8 mouse cellular contexts compared by ENCODE assay signal in genomic region chr2:90904856-90905224, GRCm38 (mm10). TPM values are rescaled to one million over a fixed set of nuclear protein-coding genes. Genes with fewer than 3 reads are reported as not detected.
DNase-seq lines count a peak whose midpoint lies in the region; ATAC-seq and TF ChIP-seq lines count a peak whose summit lies in the region.

No protein-coding gene starts in this region.

- H3K27ac ChIP-seq in kidney, postnatal 0 days, result peak overlapping the region; percentile 95
- peak overlapping the region; percentile 95 for H3K27ac ChIP-seq in hindbrain, embryonic 15.5 days (replicated peaks)

- H3K4me1 ChIP-seq in kidney, postnatal 0 days (replicated peaks; ENCODE audit: insufficient read depth, low read length), result 0 out of 2 replicates have a peak, but pooled peaks cover 12% of the 10 kb centered on the region
- H3K4me1 ChIP-seq in hindbrain, embryonic 15.5 days (replicated peaks), result peaks cover 37% of the 10 kb centered on the region

- no peak for TF ChIP-seq CTCF in kidney, postnatal 0 days (IDR thresholded peaks at IDR 0.05; ENCODE audit: low read depth)

- H3K27me3 ChIP-seq in kidney, postnatal 0 days (ENCODE audit: insufficient read depth, low read length), result no peaks in the 10 kb centered on the region
- H3K27me3 ChIP-seq in hindbrain, embryonic 15.5 days, result no peaks in the 10 kb centered on the region

- peak; percentile 71 for ATAC-seq in kidney, postnatal 0 days (replicated peaks; ENCODE audit: low FRiP score, low read depth)
- no peak; the same call in 1 of the 2 replicates for ATAC-seq in hindbrain, embryonic 15.5 days (ENCODE audit: low FRiP score, low read depth)
- ATAC-seq in megakaryocyte-erythroid progenitor cell, adult 5-6 weeks (replicated peaks; ENCODE audit: low FRiP score, low TSS enrichment, poor library complexity, severe bottlenecking), result peak; percentile 35

- no peaks in the 10 kb centered on the region for H3K9me3 ChIP-seq in kidney, postnatal 0 days (replicated peaks; ENCODE audit: low read length)
- H3K9me3 ChIP-seq in hindbrain, embryonic 15.5 days, result no peaks in the 10 kb centered on the region

- peak overlapping the region; percentile 89 for H3K9ac ChIP-seq in kidney, postnatal 0 days (ENCODE audit: low read depth, low read length)
- peak overlapping the region; percentile 88 for H3K9ac ChIP-seq in hindbrain, embryonic 15.5 days

- peak; percentile 52 for DNase-seq in kidney, postnatal 0 days (ENCODE audit: low spot score)
- DNase-seq in kidney, postnatal 14 days, result no peak
- DNase-seq in embryo, embryonic 11 days, result peak; percentile 76
- DNase-seq in gastrocnemius, postnatal 14 days, result no peak
- no peak for DNase-seq in right cerebral cortex, postnatal 14 days
- no peak for DNase-seq in urinary bladder, postnatal 14 days (ENCODE audit: low spot score)

- peak overlapping the region; percentile 89 for H3K4me3 ChIP-seq in kidney, postnatal 0 days (replicated peaks; ENCODE audit: low read depth, low read length)
- H3K4me3 ChIP-seq in hindbrain, embryonic 15.5 days, result peak overlapping the region; percentile 80

- H3K36me3 ChIP-seq in kidney, postnatal 0 days (ENCODE audit: insufficient read depth, low read length), result peaks cover 27% of the 10 kb centered on the region
- H3K36me3 ChIP-seq in hindbrain, embryonic 15.5 days, result peaks cover 44% of the 10 kb centered on the region

- under 1% methylated on average over 21 of the region's 21 CpGs for WGBS in kidney, postnatal 0 days
- WGBS in hindbrain, embryonic 15.5 days, result 0% methylated on average over 21 of the region's 21 CpGs

- intact Hi-C loops in gastrocnemius, postnatal 14 days (cut with DNase I; ENCODE audit: low total_unique reads), result loop anchor here (5.0 kb wide), 1 partner anchor 38 kb away; no protein-coding TSS in a partner anchor

- H3K4me2 ChIP-seq in kidney, postnatal 0 days (ENCODE audit: low read length), result peak overlapping the region; percentile 70
- peak overlapping the region; percentile 64 for H3K4me2 ChIP-seq in hindbrain, embryonic 15.5 days

RNA-seq across cellular contexts. Expression of gene Ndufs3, which starts 0.2 kb away (rescaled TPM):
- 322 and 331 TPM in 2 replicates for polyA plus RNA-seq in kidney, postnatal 0 days (2015; fragmentation: Nextera tagmentation; extraction: Ambion mirVana)
- 208 and 220 TPM in 2 replicates for polyA plus RNA-seq in hindbrain, embryonic 15.5 days (2015; fragmentation: Nextera tagmentation; extraction: Ambion mirVana)
- 200 and 247 TPM in 2 replicates for total RNA-seq in megakaryocyte-erythroid progenitor cell, adult 5-6 weeks (2014; fragmentation: Nextera tagmentation)
- 96.1 and 109 TPM in 2 replicates for total RNA-seq in megakaryocyte-erythroid progenitor cell, adult 5-6 weeks (2017)
- total RNA-seq in gastrocnemius, postnatal 14 days (2021), result 100 to 1,000 TPM; 444 to 537 TPM

RNA-seq across cellular contexts. Expression of gene Kbtbd4, which starts 0.3 kb away (rescaled TPM):
- 32.7 and 33.8 TPM in 2 replicates for polyA plus RNA-seq in kidney, postnatal 0 days (2015; fragmentation: Nextera tagmentation; extraction: Ambion mirVana)
- 52.7 and 58.0 TPM in 2 replicates for polyA plus RNA-seq in hindbrain, embryonic 15.5 days (2015; fragmentation: Nextera tagmentation; extraction: Ambion mirVana)
- total RNA-seq in megakaryocyte-erythroid progenitor cell, adult 5-6 weeks (2014; fragmentation: Nextera tagmentation), result 14.3 and 18.7 TPM in 2 replicates
- total RNA-seq in megakaryocyte-erythroid progenitor cell, adult 5-6 weeks (2017), result 28.6 and 32.0 TPM in 2 replicates
- 10 to 100 TPM; 12.9 to 14.5 TPM for total RNA-seq in gastrocnemius, postnatal 14 days (2021)

RNA-seq across cellular contexts. Expression of gene C1qtnf4, which starts 19.2 kb away (rescaled TPM):
- 23.0 and 28.0 TPM in 2 replicates for polyA plus RNA-seq in kidney, postnatal 0 days (2015; fragmentation: Nextera tagmentation; extraction: Ambion mirVana)
- 152 and 182 TPM in 2 replicates for polyA plus RNA-seq in hindbrain, embryonic 15.5 days (2015; fragmentation: Nextera tagmentation; extraction: Ambion mirVana)
- not detected in 2 replicates for total RNA-seq in megakaryocyte-erythroid progenitor cell, adult 5-6 weeks (2014; fragmentation: Nextera tagmentation)
- not detected in 2 replicates for total RNA-seq in megakaryocyte-erythroid progenitor cell, adult 5-6 weeks (2017)
- total RNA-seq in gastrocnemius, postnatal 14 days (2021), result 1 to 10 TPM; 5.0 to 6.5 TPM

RNA-seq across cellular contexts. Expression of gene Celf1, which starts 35.3 kb away (rescaled TPM):
- 59.3 and 65.5 TPM in 2 replicates for polyA plus RNA-seq in kidney, postnatal 0 days (2015; fragmentation: Nextera tagmentation; extraction: Ambion mirVana)
- polyA plus RNA-seq in hindbrain, embryonic 15.5 days (2015; fragmentation: Nextera tagmentation; extraction: Ambion mirVana), result 94.7 and 103 TPM in 2 replicates
- 82.1 and 92.9 TPM in 2 replicates for total RNA-seq in megakaryocyte-erythroid progenitor cell, adult 5-6 weeks (2014; fragmentation: Nextera tagmentation)
- 57.9 and 75.2 TPM in 2 replicates for total RNA-seq in megakaryocyte-erythroid progenitor cell, adult 5-6 weeks (2017)
- total RNA-seq in gastrocnemius, postnatal 14 days (2021), result 10 to 100 TPM; 40.7 to 44.0 TPM

RNA-seq across cellular contexts. Expression of gene Mtch2, which starts 57.9 kb away (rescaled TPM):
- 188 and 209 TPM in 2 replicates for polyA plus RNA-seq in kidney, postnatal 0 days (2015; fragmentation: Nextera tagmentation; extraction: Ambion mirVana)
- 231 and 236 TPM in 2 replicates for polyA plus RNA-seq in hindbrain, embryonic 15.5 days (2015; fragmentation: Nextera tagmentation; extraction: Ambion mirVana)
- total RNA-seq in megakaryocyte-erythroid progenitor cell, adult 5-6 weeks (2014; fragmentation: Nextera tagmentation), result 145 and 167 TPM in 2 replicates
- total RNA-seq in megakaryocyte-erythroid progenitor cell, adult 5-6 weeks (2017), result 159 and 166 TPM in 2 replicates
- total RNA-seq in gastrocnemius, postnatal 14 days (2021), result 100 to 1,000 TPM; 144 to 162 TPM

Comparison
In these comparisons a context has a peak if more than half of its experiments do, and no peak if none do; other contexts are left out.
1. DNase-seq: peak in kidney, postnatal 0 days (single experiment) and embryo, embryonic 11 days (single experiment); none in kidney, postnatal 14 days (single experiment), gastrocnemius, postnatal 14 days (single experiment), right cerebral cortex, postnatal 14 days (single experiment) and urinary bladder, postnatal 14 days (single experiment).
2. RNA of gene C1qtnf4, which starts 19.2 kb away (total RNA-seq): 5.0 to 6.5 TPM in gastrocnemius, postnatal 14 days; not detected in megakaryocyte-erythroid progenitor cell, adult 5-6 weeks; every median in the first group is over 4 times any median in the second.